ENCODE assay signal across 8 mouse cellular contexts in genomic region chr1:90843836-90844235, GRCm38 (mm10). TPM values are rescaled to one million over a fixed set of nuclear protein-coding genes. Genes with fewer than 3 reads are reported as not detected.
A peak's percentile ranks its signal among the peaks of the same experiment; 100 is the strongest.
DNase-seq lines count a peak whose midpoint lies in the region; ATAC-seq and TF ChIP-seq lines count a peak whose summit lies in the region.

Gene Col6a3, minus strand, starts transcription at chr1:90843971.

- no peaks in the 10 kb centered on the region for H3K4me1 ChIP-seq in bone marrow, adult 2 months (ENCODE audit: control insufficient read depth, insufficient read depth, low read length)
- peaks cover 2 to 5% of the 10 kb centered on the region in 2 experiments; a peak in 3 of 4 replicates for H3K4me1 ChIP-seq in heart, embryonic 14.5 days (ENCODE audit: control insufficient read depth in 2 of 2, insufficient read depth in 2 of 2, low read length in 2 of 2)
- no peaks in the 10 kb centered on the region for H3K4me1 ChIP-seq in neural tube, embryonic 13.5 days (replicated peaks)
- H3K4me1 ChIP-seq in midbrain, postnatal 0 days (ENCODE audit: insufficient read depth, low read length) = no peaks in the 10 kb centered on the region

- TF ChIP-seq POLR2A in bone marrow, adult 2 months (IDR thresholded peaks at IDR 0.05; ENCODE audit: borderline replicate concordance, control insufficient read depth, low read depth, low read length) = no peak

- H3K4me3 ChIP-seq in bone marrow, adult 2 months (replicated peaks; ENCODE audit: control insufficient read depth, low read depth, low read length) = no peak within 1 kb of the TSS
- H3K4me3 ChIP-seq in heart, embryonic 14.5 days (ENCODE audit: control insufficient read depth in 1 of 2, insufficient read depth in 1 of 2, low read depth in 1 of 2, low read length in 2 of 2) = peak within 1 kb of the TSS; percentile 31 to 34
- peak within 1 kb of the TSS; percentile 20 for H3K4me3 ChIP-seq in neural tube, embryonic 13.5 days
- no peak within 1 kb of the TSS for H3K4me3 ChIP-seq in midbrain, postnatal 0 days (ENCODE audit: low read depth, low read length)

- DNase-seq in 3T3-L1 (ENCODE audit: low read depth, low spot score) = peak; percentile 85
- DNase-seq in kidney, postnatal 36 days = peak; percentile 29 to 51
- no peak for DNase-seq in left cerebral cortex, adult 8-10 months (ENCODE audit: low spot score in 2 of 2)
- no peak for DNase-seq in midbrain, postnatal 0 days (ENCODE audit: low spot score)
- no peak for DNase-seq in right cerebral cortex, postnatal 36 days (ENCODE audit: low spot score in 2 of 2)

- peak within 1 kb of the TSS; percentile 58 for H3K4me2 ChIP-seq in heart, embryonic 14.5 days (ENCODE audit: low read length)
- H3K4me2 ChIP-seq in neural tube, embryonic 13.5 days = peak within 1 kb of the TSS; percentile 35
- no peak within 1 kb of the TSS for H3K4me2 ChIP-seq in midbrain, postnatal 0 days (ENCODE audit: low read depth, low read length, poor library complexity, severe bottlenecking)

- no peak for TF ChIP-seq CTCF in bone marrow, adult 2 months (IDR thresholded peaks at IDR 0.05; ENCODE audit: control insufficient read depth, insufficient read depth, low read length)
- TF ChIP-seq CTCF in midbrain, postnatal 0 days (IDR thresholded peaks at IDR 0.05) = no peak

- ATAC-seq in heart, embryonic 14.5 days (ENCODE audit: insufficient number of reproducible peaks, insufficient read depth, low FRiP score, low read depth) = peak; percentile 57; the same call in 1 of the 2 replicates
- no peak for ATAC-seq in neural tube, embryonic 13.5 days (ENCODE audit: low read depth)
- no peak for ATAC-seq in midbrain, postnatal 0 days (ENCODE audit: low FRiP score)

- H3K27me3 ChIP-seq in heart, embryonic 14.5 days (ENCODE audit: control insufficient read depth, insufficient read depth, low read length) = no peaks in the 10 kb centered on the region
- H3K27me3 ChIP-seq in neural tube, embryonic 13.5 days = peaks cover under 1% of the 10 kb centered on the region; the same call in 1 of the 2 replicates
- no peaks in the 10 kb centered on the region for H3K27me3 ChIP-seq in midbrain, postnatal 0 days (ENCODE audit: insufficient read depth, low read length)

- no peak within 1 kb of the TSS for H3K27ac ChIP-seq in bone marrow, adult 2 months (ENCODE audit: control insufficient read depth, insufficient read depth, low read depth, low read length, poor library complexity)
- peak within 1 kb of the TSS; percentile 18 to 39; a peak in 2 of 4 replicates for H3K27ac ChIP-seq in heart, embryonic 14.5 days (replicated peaks in 1 of 2; ENCODE audit: control insufficient read depth in 1 of 2, insufficient read depth in 1 of 2, low read depth in 2 of 2, low read length in 2 of 2)
- no peak within 1 kb of the TSS; the same call in 1 of the 2 replicates for H3K27ac ChIP-seq in neural tube, embryonic 13.5 days (replicated peaks)
- no peak within 1 kb of the TSS for H3K27ac ChIP-seq in midbrain, postnatal 0 days (ENCODE audit: low read depth, low read length)

- 34% methylated on average over 4 of the region's 4 CpGs for WGBS in bone marrow, adult 2 months
- 36% methylated on average over 4 of the region's 4 CpGs for WGBS in heart, embryonic 14.5 days
- WGBS in neural tube, embryonic 13.5 days = 64% methylated on average over 4 of the region's 4 CpGs
- WGBS in midbrain, postnatal 0 days = 53% methylated on average over 4 of the region's 4 CpGs

- H3K36me3 ChIP-seq in heart, embryonic 14.5 days (ENCODE audit: control insufficient read depth, insufficient read depth, low read length) = no peaks in the 10 kb centered on the region
- no peaks in the 10 kb centered on the region for H3K36me3 ChIP-seq in neural tube, embryonic 13.5 days
- H3K36me3 ChIP-seq in midbrain, postnatal 0 days (ENCODE audit: insufficient read depth, low read length) = no peaks in the 10 kb centered on the region

- H3K9me3 ChIP-seq in heart, embryonic 14.5 days (ENCODE audit: control insufficient read depth, low read length) = no peaks in the 10 kb centered on the region
- H3K9me3 ChIP-seq in neural tube, embryonic 13.5 days = no peaks in the 10 kb centered on the region
- no peaks in the 10 kb centered on the region for H3K9me3 ChIP-seq in midbrain, postnatal 0 days (ENCODE audit: low read length)

- H3K9ac ChIP-seq in heart, embryonic 14.5 days (ENCODE audit: low read length) = peak within 1 kb of the TSS; percentile 44; the same call in 1 of the 2 replicates
- H3K9ac ChIP-seq in neural tube, embryonic 13.5 days = no peak within 1 kb of the TSS; the same call in 1 of the 2 replicates
- no peak within 1 kb of the TSS for H3K9ac ChIP-seq in midbrain, postnatal 0 days (replicated peaks; ENCODE audit: low read length, poor library complexity, severe bottlenecking)

RNA-seq across cellular contexts. Expression of gene Col6a3, which starts in this region (rescaled TPM):
- polyA plus RNA-seq in bone marrow, adult 2 months (2011; ENCODE audit: insufficient read depth, insufficient read length, low replicate concordance, missing spikeins) = 7.6 and 16.1 TPM in 2 replicates
- polyA plus RNA-seq in heart, embryonic 14.5 days (2014; fragmentation: Nextera tagmentation; extraction: Ambion mirVana) = 20.2 and 22.0 TPM in 2 replicates
- polyA plus RNA-seq in neural tube, embryonic 13.5 days (2015; fragmentation: Nextera tagmentation; extraction: Ambion mirVana) = 11.5 and 19.4 TPM in 2 replicates
- total RNA-seq in left cerebral cortex, adult 8-10 months (2022) = 1 to 10 TPM; 5.9 to 9.2 (median 7.0) TPM
- total RNA-seq in midbrain, postnatal 0 days (2014; rRNA removed) = 29.5 and 40.6 TPM in 2 replicates
- 4.7 and 4.8 TPM in 2 replicates for polyA plus RNA-seq in midbrain, postnatal 0 days (2015; fragmentation: Nextera tagmentation; extraction: Ambion mirVana)

Comparison
In these comparisons a context has a peak if more than half of its experiments do, and no peak if none do; other contexts are left out.
1. DNase-seq: peak in 3T3-L1 (single experiment) and kidney, postnatal 36 days (2 of 2); none in left cerebral cortex, adult 8-10 months (0 of 2), midbrain, postnatal 0 days (single experiment) and right cerebral cortex, postnatal 36 days (0 of 2).
2. H3K27ac ChIP-seq: peak in heart, embryonic 14.5 days (2 of 2); none in bone marrow, adult 2 months (single experiment), neural tube, embryonic 13.5 days (single experiment) and midbrain, postnatal 0 days (single experiment).
3. H3K4me3 ChIP-seq: peak in heart, embryonic 14.5 days (2 of 2) and neural tube, embryonic 13.5 days (single experiment); none in bone marrow, adult 2 months (single experiment) and midbrain, postnatal 0 days (single experiment).